25 mouse cellular contexts compared by ENCODE assay signal in genomic region chr17:50208137-50209045, GRCm38 (mm10).
"Had no signal": no experiment of that assay in that cellular context is flagged by ENCODE, and none has a peak within 500 bp of the region (broad histone marks: within the 10 kb centered on the region; RNA-seq: fewer than 3 reads in every experiment).

No protein-coding gene starts in this region.

- DNase-seq: cerebellum, adult 9-10 months; cerebellum, adult 9-11 months; cerebellum, postnatal 10 days; cerebellum, postnatal 14 days; cerebellum, postnatal 25 days; cerebellum, postnatal 36 days; embryo, embryonic 11 days; forebrain, postnatal 0 days; gastrocnemius, adult 2 months; gastrocnemius, postnatal 10 days; gastrocnemius, postnatal 14 days; gastrocnemius, postnatal 25 days; gastrocnemius, postnatal 36 days; heart, adult 11 months; heart, adult 18-20 months had no signal

- H3K4me3 ChIP-seq: embryonic facial prominence, embryonic 10.5 days; embryonic facial prominence, embryonic 12.5 days; embryonic facial prominence, embryonic 13.5 days; embryonic facial prominence, embryonic 15.5 days; erythroblast, embryonic 14.5 days; forebrain, embryonic 10.5 days; forebrain, embryonic 12.5 days; forebrain, embryonic 13.5 days; forebrain, embryonic 15.5 days; gastrocnemius, adult 2 months; heart, adult 2 months had no signal

- H3K27me3 ChIP-seq: embryonic facial prominence, embryonic 12.5 days; embryonic facial prominence, embryonic 13.5 days; embryonic facial prominence, embryonic 15.5 days; forebrain, embryonic 12.5 days; forebrain, embryonic 13.5 days; forebrain, embryonic 15.5 days had no signal

- H3K4me1 ChIP-seq: embryonic facial prominence, embryonic 10.5 days; embryonic facial prominence, embryonic 12.5 days; embryonic facial prominence, embryonic 13.5 days; embryonic facial prominence, embryonic 15.5 days; forebrain, embryonic 10.5 days; forebrain, embryonic 12.5 days; forebrain, embryonic 13.5 days; forebrain, embryonic 15.5 days had no signal

- H3K27ac ChIP-seq: embryonic facial prominence, embryonic 10.5 days; embryonic facial prominence, embryonic 12.5 days; embryonic facial prominence, embryonic 13.5 days; embryonic facial prominence, embryonic 15.5 days; forebrain, embryonic 10.5 days; forebrain, embryonic 12.5 days; forebrain, embryonic 13.5 days; forebrain, embryonic 15.5 days; gastrocnemius, adult 2 months; heart, adult 2 months had no signal

- H3K9ac ChIP-seq: embryonic facial prominence, embryonic 12.5 days; embryonic facial prominence, embryonic 13.5 days; embryonic facial prominence, embryonic 15.5 days; forebrain, embryonic 12.5 days; forebrain, embryonic 13.5 days; forebrain, embryonic 15.5 days; forebrain, postnatal 0 days had no signal

- H3K36me3 ChIP-seq: embryonic facial prominence, embryonic 10.5 days; embryonic facial prominence, embryonic 12.5 days; embryonic facial prominence, embryonic 13.5 days; embryonic facial prominence, embryonic 15.5 days; forebrain, embryonic 10.5 days; forebrain, embryonic 12.5 days; forebrain, embryonic 15.5 days had no signal

- H3K9me3 ChIP-seq: embryonic facial prominence, embryonic 10.5 days; embryonic facial prominence, embryonic 12.5 days; embryonic facial prominence, embryonic 13.5 days; embryonic facial prominence, embryonic 15.5 days; forebrain, embryonic 10.5 days; forebrain, embryonic 12.5 days; forebrain, embryonic 13.5 days; forebrain, embryonic 15.5 days had no signal

- H3K4me2 ChIP-seq: embryonic facial prominence, embryonic 12.5 days; embryonic facial prominence, embryonic 13.5 days; embryonic facial prominence, embryonic 15.5 days; forebrain, embryonic 12.5 days; forebrain, embryonic 13.5 days; forebrain, embryonic 15.5 days had no signal
